Mouse (Mus musculus): Measurements from ENCODE around the gene Sucla2. TPM values are rescaled to one million over a fixed set of nuclear protein-coding genes. Genes with fewer than 3 reads are reported as not detected.

The Sucla2 gene
- total RNA-seq, 1 experiment from 2014 or later, result 141 TPM

Other genes starting within 250 kb of the Sucla2 start
- gene Rb1, start 199.5 kb upstream of the Sucla2 start, total RNA-seq (2017), result 13.5 and 26.6 TPM in 2 replicates
- 901 and 1,019 TPM in 2 replicates for gene Itm2b, start 140.0 kb upstream of the Sucla2 start, total RNA-seq (2017)
- gene Med4, start 15.3 kb upstream of the Sucla2 start, total RNA-seq (2017), result 67.7 and 74.9 TPM in 2 replicates
- 5.3 and 6.8 TPM in 2 replicates for gene Nudt15, start 22.9 kb downstream of the Sucla2 start, total RNA-seq (2017)
- gene Gm21750, start 135.9 kb downstream of the Sucla2 start, total RNA-seq (2017), result not detected in 2 replicates